Mouse (Mus musculus) ES-Bruce4 (cell line): ENCODE results near the gene Lrrc28. TPM values are rescaled to one million over a fixed set of nuclear protein-coding genes. Genes with fewer than 3 reads are reported as not detected.

Experiments
- H3K27ac ChIP-seq: 2 replicates; pipeline ENCODE4 v1.5.1; 2012; ENCODE audit warnings: low read length, inconsistent platforms; ENCODE audit not compliant: insufficient read depth
- H3K27me3 ChIP-seq: 2 replicates; pipeline ENCODE4 v1.6.1; 2012; ENCODE audit warnings: mild to moderate bottlenecking, low read length, inconsistent platforms; ENCODE audit not compliant: control insufficient read depth, poor library complexity, insufficient read depth, severe bottlenecking
- H3K36me3 ChIP-seq: 2 replicates; pipeline ENCODE4 v1.6.1; 2012; ENCODE audit warnings: inconsistent platforms, mild to moderate bottlenecking, low read length, moderate library complexity; ENCODE audit not compliant: control insufficient read depth, poor library complexity, insufficient read depth, severe bottlenecking
- H3K4me1 ChIP-seq: one replicate; pipeline ENCODE4 v1.8.1; 2011; ENCODE audit warnings: low read length; ENCODE audit not compliant: control insufficient read depth, insufficient read depth
- H3K4me3 ChIP-seq: 2 replicates; pipeline ENCODE4 v1.5.1; 2011; ENCODE audit warnings: low read depth, mild to moderate bottlenecking, low read length
- H3K9ac ChIP-seq: 2 replicates; pipeline ENCODE4 v1.6.1; 2012; ENCODE audit warnings: low read depth, mild to moderate bottlenecking, inconsistent platforms; ENCODE audit not compliant: poor library complexity, severe bottlenecking
- H3K9me3 ChIP-seq: replicated peaks from 2 replicates; pipeline ENCODE4 v1.6.1; 2012; ENCODE audit warnings: mild to moderate bottlenecking, low read length, inconsistent platforms; ENCODE audit not compliant: control insufficient read depth, poor library complexity, insufficient read depth, severe bottlenecking
- CTCF ChIP-seq: IDR thresholded peaks from one replicate; pipeline ENCODE4 v1.8.1; 2011; ENCODE audit warnings: low read depth, low read length
- EP300 ChIP-seq: IDR thresholded peaks from 2 replicates; pipeline ENCODE4 v1.6.1; 2011; ENCODE audit warnings: low read depth, low read length; ENCODE audit not compliant: insufficient read depth
- POLR2A ChIP-seq: IDR thresholded peaks from one replicate; pipeline ENCODE4 v1.8.1; 2011; ENCODE audit warnings: low read length; ENCODE audit not compliant: insufficient read depth
- polyA plus RNA-seq: library from polyadenylated mRNA; stranded (reverse); fragments of >200 nt; gene quantifications from 2 replicates; pipeline ENCODE4 v1.2.4, GENCODE M21; 2011; ENCODE audit warnings: low read depth; ENCODE audit not compliant: missing spikeins, insufficient read depth, insufficient read length

Gene Lrrc28
- polyA plus RNA-seq, 1 experiment = 34.5 TPM

GRCm38 (mm10) chr7:67477996-67478395 lies 167.1 kb downstream of the Lrrc28 start:
- H3K36me3 ChIP-seq = no peaks in the 10 kb centered on the region
- no peak for TF ChIP-seq EP300
- TF ChIP-seq CTCF = no peak
- TF ChIP-seq POLR2A = no peak
- no peak overlapping the region for H3K27ac ChIP-seq
- no peaks in the 10 kb centered on the region for H3K9me3 ChIP-seq
- H3K4me3 ChIP-seq = no peak overlapping the region
- H3K27me3 ChIP-seq = no peaks in the 10 kb centered on the region
- H3K9ac ChIP-seq = no peak overlapping the region
- H3K4me1 ChIP-seq = peaks cover 2% of the 10 kb centered on the region

GRCm38 (mm10) chr7:67471295-67471694 lies 173.8 kb downstream of the Lrrc28 start:
- Histone ChIP-seq H3K9me3 (no peaks in the 10 kb centered on the region), H3K27me3 (no peaks in the 10 kb centered on the region), H3K27ac (no peak overlapping the region), H3K4me3 (no peak overlapping the region), H3K4me1 (no peaks in the 10 kb centered on the region), H3K36me3 (no peaks in the 10 kb centered on the region), H3K9ac (no peak overlapping the region)
- TF ChIP-seq CTCF (no peak), POLR2A (no peak), EP300 (no peak)

GRCm38 (mm10) chr7:67468802-67469408 lies 176.2 kb downstream of the Lrrc28 start:
- Histone ChIP-seq H3K9me3 (no peaks in the 10 kb centered on the region), H3K4me1 (no peaks in the 10 kb centered on the region), H3K27ac (no peak overlapping the region), H3K27me3 (no peaks in the 10 kb centered on the region), H3K4me3 (no peak overlapping the region), H3K36me3 (no peaks in the 10 kb centered on the region), H3K9ac (no peak overlapping the region)
- TF ChIP-seq POLR2A (no peak), EP300 (no peak), CTCF (no peak)

- H3K9ac ChIP-seq = no peak overlapping the region
- TF ChIP-seq EP300 (no peak), POLR2A (no peak), CTCF (no peak)
- H3K27ac ChIP-seq = no peak overlapping the region
- H3K27me3 ChIP-seq = no peaks in the 10 kb centered on the region
- no peaks in the 10 kb centered on the region for H3K9me3 ChIP-seq
- H3K4me3 ChIP-seq = no peak overlapping the region
- no peaks in the 10 kb centered on the region for H3K36me3 ChIP-seq
- no peaks in the 10 kb centered on the region for H3K4me1 ChIP-seq
Measured at GRCm38 (mm10) chr7:67468180-67468579, 176.9 kb downstream of the Lrrc28 start.

- H3K9me3 ChIP-seq = no peaks in the 10 kb centered on the region
- no peak overlapping the region for H3K27ac ChIP-seq
- no peaks in the 10 kb centered on the region for H3K4me1 ChIP-seq
- no peak overlapping the region for H3K9ac ChIP-seq
- no peak for TF ChIP-seq EP300
- TF ChIP-seq POLR2A = no peak
- TF ChIP-seq CTCF = no peak
- no peaks in the 10 kb centered on the region for H3K27me3 ChIP-seq
- H3K36me3 ChIP-seq = no peaks in the 10 kb centered on the region
- H3K4me3 ChIP-seq = no peak overlapping the region
Measured at GRCm38 (mm10) chr7:67466322-67466721, 178.7 kb downstream of the Lrrc28 start.

- H3K27ac ChIP-seq = no peak overlapping the region
- H3K27me3 ChIP-seq = no peaks in the 10 kb centered on the region
- TF ChIP-seq EP300 (no peak), CTCF (no peak), POLR2A (no peak)
Measured at GRCm38 (mm10) chr7:67464633-67465032, 180.4 kb downstream of the Lrrc28 start.

More at GRCm38 (mm10) chr7:67464633-67465032, 180.4 kb downstream of the Lrrc28 start:
- no peak overlapping the region for H3K9ac ChIP-seq
- no peaks in the 10 kb centered on the region for H3K4me1 ChIP-seq
- no peak overlapping the region for H3K4me3 ChIP-seq
- H3K36me3 ChIP-seq = no peaks in the 10 kb centered on the region
- no peaks in the 10 kb centered on the region for H3K9me3 ChIP-seq
